In genomic region chr2:172768756-172769155, GRCm38 (mm10) we compare ENCODE assay signal across 35 mouse cellular contexts.
"Had no signal": no experiment of that assay in that cellular context is flagged by ENCODE, and none has a peak within 500 bp of the region (broad histone marks: within the 10 kb centered on the region; RNA-seq: fewer than 3 reads in every experiment).

No protein-coding gene starts in this region.

- H3K27me3 ChIP-seq: intestine, embryonic 15.5 days had no signal

- H3K4me1 ChIP-seq: heart, embryonic 12.5 days; heart, embryonic 15.5 days; intestine, embryonic 15.5 days; kidney, embryonic 15.5 days had no signal

- H3K9me3 ChIP-seq: heart, embryonic 10.5 days; heart, embryonic 12.5 days; heart, embryonic 13.5 days; heart, embryonic 15.5 days; hindbrain, embryonic 10.5 days; hindbrain, embryonic 12.5 days; hindbrain, embryonic 13.5 days; hindbrain, embryonic 15.5 days; intestine, embryonic 15.5 days; kidney, embryonic 15.5 days had no signal

- H3K4me2 ChIP-seq: heart, embryonic 11.5 days; heart, embryonic 12.5 days; heart, embryonic 13.5 days; heart, embryonic 15.5 days; hindbrain, embryonic 12.5 days; hindbrain, embryonic 13.5 days; hindbrain, embryonic 14.5 days; hindbrain, embryonic 15.5 days; intestine, embryonic 15.5 days; kidney, embryonic 15.5 days had no signal

- H3K4me3 ChIP-seq: heart, embryonic 10.5 days; heart, embryonic 12.5 days; heart, embryonic 13.5 days; heart, embryonic 15.5 days; hindbrain, embryonic 10.5 days; hindbrain, embryonic 12.5 days; hindbrain, embryonic 13.5 days; hindbrain, embryonic 15.5 days; intestine, embryonic 15.5 days; kidney, embryonic 15.5 days; layer of hippocampus, adult 2 months; left cerebral cortex, adult 2 months had no signal

- H3K36me3 ChIP-seq: heart, embryonic 10.5 days; heart, embryonic 12.5 days; heart, embryonic 13.5 days; heart, embryonic 15.5 days; hindbrain, embryonic 10.5 days; hindbrain, embryonic 12.5 days; hindbrain, embryonic 13.5 days; hindbrain, embryonic 15.5 days; intestine, embryonic 15.5 days; kidney, embryonic 15.5 days had no signal

- H3K27ac ChIP-seq: heart, embryonic 10.5 days; heart, embryonic 13.5 days; heart, embryonic 15.5 days; hindbrain, embryonic 10.5 days; hindbrain, embryonic 12.5 days; hindbrain, embryonic 13.5 days; hindbrain, embryonic 14.5 days; hindbrain, embryonic 15.5 days; hindbrain, postnatal 0 days; intestine, embryonic 15.5 days; kidney, embryonic 15.5 days; kidney, postnatal 0 days; layer of hippocampus, adult 2 months; left cerebral cortex, adult 2 months had no signal

- DNase-seq: heart, postnatal 10 days; heart, postnatal 14 days; heart, postnatal 36 days; heart, postnatal 4 days; kidney, adult 11 months; kidney, adult 18-20 months; kidney, adult 2 months; kidney, adult 8-10 months; kidney, adult 9 months; kidney, postnatal 10 days; kidney, postnatal 14 days; kidney, postnatal 25 days; kidney, postnatal 36 days; kidney, postnatal 4 days; layer of hippocampus, adult 9-11 months; layer of hippocampus, postnatal 36 days had no signal

- ATAC-seq: hindbrain, embryonic 16.5 days; hindbrain, postnatal 0 days; inflammation-experienced regulatory T-cells, adult 6 months; intestine, embryonic 15.5 days; intestine, postnatal 0 days had no signal

- H3K9ac ChIP-seq: heart, embryonic 12.5 days; heart, embryonic 13.5 days; heart, embryonic 15.5 days; hindbrain, embryonic 12.5 days; hindbrain, embryonic 13.5 days; hindbrain, embryonic 14.5 days; hindbrain, embryonic 15.5 days; intestine, embryonic 15.5 days; kidney, embryonic 15.5 days had no signal
